Mouse (Mus musculus): ENCODE measurements around the gene Epor.

The Epor gene

DNA sequence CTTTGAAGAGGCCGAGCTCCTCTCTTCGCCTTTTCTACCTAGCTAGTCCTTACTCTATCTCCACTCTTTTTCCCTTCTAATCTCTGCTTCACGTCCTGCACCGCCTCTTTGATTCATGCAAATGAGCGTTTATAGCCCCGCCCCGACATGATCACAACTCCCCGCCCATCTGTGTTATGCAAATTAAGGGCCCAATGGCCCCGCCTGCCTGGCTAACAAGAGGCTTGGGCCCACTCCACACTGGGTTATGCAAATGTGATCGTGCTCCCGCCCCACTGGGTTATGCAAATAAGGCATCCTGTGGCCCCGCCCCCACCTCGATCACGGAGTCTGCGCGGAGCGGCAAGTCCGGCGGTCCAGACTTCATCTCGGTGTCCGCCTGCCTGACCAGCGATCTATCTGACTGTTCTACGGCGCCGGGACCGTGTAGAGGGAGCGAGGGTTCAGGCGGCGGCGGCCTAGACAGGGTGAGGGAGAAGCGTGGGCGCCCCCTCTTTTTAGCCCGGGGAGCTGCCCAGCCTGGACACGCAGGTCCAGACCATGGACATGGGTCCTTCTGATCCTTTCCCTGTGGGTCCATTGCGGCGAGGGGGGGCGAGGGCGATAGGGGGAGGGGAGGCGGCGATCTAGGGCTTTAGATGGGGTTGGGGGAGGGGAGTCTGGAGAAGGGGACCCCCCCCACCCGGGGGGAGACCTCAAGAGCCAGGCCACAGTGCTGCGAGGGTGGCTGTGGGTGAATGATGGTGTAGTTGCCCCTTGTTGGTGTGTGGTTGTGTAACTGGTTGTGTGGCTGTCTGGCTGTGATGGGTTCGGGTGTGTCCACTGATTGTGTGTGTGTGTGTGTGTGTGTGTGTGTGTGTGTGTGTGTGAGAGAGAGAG lies 26.4 kb downstream of the Epor start, which contains the start of gene Plppr2:
Gene Plppr2, plus strand, starts transcription at position 342 of the 879 bp plus-strand sequence.
- DNase-seq (ENCODE audit: low spot score in 2 of 2) = peak; percentile 79 to 87

- no peak for DNase-seq (ENCODE audit: low spot score in 2 of 2)
These were observed 27.7 kb downstream of the Epor start for GRCm38 (mm10) chr9:21935466-21936131.

- DNase-seq (ENCODE audit: low spot score in 2 of 2) = no peak
These were observed 29.3 kb downstream of the Epor start for GRCm38 (mm10) chr9:21934021-21934420.

DNA sequence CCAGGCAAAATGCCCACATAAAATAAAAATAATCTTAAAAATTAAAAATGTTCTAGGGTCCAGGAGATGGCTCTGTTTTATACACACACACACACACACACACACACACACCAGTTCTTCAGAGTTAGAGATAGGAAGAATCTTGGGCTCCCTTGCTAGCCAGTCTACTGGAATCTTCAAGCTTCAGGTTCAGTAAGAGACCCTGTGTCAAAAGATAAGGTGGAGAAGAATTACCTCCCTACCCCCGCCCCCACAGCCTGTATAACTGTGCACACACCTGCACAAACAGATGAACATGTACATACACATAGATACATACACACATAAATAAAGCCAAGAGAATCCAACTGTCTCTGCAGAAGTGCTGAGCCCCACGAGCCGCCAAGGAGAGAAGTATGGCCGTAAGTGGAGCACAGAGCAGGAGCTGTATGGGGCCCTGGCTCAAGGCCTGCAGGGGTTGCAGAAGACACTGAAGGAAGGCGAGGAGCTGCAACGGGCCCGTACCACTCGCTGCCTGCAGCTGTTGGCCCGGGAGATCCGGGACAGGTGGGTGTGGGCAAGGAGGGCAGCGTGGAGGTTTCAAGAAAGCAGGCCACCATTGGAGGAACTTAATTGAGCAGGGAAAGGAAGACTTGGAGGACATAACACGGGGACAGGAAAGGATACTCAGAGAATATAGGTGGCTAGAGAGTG lies 30.7 kb downstream of the Epor start:
- DNase-seq (ENCODE audit: low spot score in 2 of 2) = no peak

DNA sequence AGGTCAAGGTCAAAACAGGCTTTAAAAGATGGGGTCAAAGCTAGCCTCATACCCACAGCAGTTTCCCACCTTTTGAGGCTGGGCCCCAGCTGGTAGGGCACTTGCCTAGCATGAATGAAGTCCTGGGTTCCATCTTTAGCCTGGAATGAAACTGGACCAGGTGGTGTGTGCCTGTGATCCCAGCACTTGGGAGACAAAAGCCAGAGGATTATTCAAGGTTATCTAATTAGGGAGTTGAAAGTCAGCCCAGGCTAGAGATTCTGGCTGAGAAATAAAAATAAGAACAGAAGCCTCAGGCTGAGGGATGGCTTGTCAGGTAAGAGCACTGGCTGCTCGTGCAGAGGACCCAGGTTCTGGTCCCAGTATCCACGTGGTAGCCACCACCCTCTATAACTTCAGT lies 31.3 kb downstream of the Epor start:
- no peak for DNase-seq (ENCODE audit: low spot score in 2 of 2)

- DNase-seq (ENCODE audit: low spot score in 2 of 2) = no peak
These were observed 34.1 kb downstream of the Epor start for GRCm38 (mm10) chr9:21929208-21929607.

DNA sequence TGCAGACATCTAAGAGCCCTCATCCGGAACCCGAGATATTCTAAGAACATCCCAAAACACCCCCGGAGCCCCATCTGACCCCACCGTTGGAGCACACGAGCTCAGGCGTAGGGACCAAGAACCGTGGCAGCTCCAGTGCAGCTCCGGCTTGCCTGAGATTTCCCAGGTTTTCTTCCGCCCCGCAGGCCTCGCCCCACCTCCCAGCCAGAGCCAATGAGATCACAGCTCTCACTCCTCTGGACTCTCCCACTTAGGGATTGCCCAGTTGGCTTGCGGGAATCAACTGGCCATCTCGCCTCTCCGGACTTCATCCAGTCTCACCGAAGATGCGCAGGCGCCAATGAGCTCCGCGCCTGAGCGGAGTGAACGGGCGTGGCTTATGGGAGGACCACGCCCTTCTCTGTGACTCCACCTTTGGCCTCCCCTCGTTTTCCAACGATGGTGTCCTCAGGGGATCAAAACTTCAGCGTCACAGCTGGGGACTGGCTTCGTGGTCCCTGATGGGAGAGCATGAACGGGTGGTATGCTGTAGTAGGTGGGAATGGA lies 36.0 kb downstream of the Epor start, which contains the start of the genes Ccdc159 and Tmem205:
Gene Ccdc159, plus strand, starts transcription at position 264 of the 546 bp plus-strand sequence.
Gene Tmem205, minus strand, starts transcription at position 349 of the 546 bp plus-strand sequence.
- DNase-seq (ENCODE audit: low spot score in 2 of 2) = peak; percentile 45 to 62

DNA sequence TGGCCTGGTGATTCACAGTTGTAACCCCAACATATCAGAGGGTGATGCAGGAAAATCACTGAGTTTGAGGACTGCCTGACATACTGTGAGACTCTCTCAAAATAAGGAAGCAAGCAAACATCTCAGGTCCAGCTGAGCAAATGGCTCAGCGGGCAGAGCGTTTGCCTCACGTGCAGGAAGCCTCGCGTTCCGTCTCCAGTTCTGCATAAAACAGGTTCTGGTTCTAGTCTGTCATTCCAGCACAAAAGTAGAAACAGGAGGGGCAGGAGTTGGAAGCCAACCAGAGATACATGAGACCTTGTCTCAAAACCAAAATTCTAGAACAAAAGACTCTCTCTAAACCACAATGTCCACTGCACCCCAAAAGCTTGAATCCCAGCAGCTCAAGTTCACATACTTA lies 36.5 kb downstream of the Epor start:
- no peak for DNase-seq (ENCODE audit: low spot score in 2 of 2)

DNA sequence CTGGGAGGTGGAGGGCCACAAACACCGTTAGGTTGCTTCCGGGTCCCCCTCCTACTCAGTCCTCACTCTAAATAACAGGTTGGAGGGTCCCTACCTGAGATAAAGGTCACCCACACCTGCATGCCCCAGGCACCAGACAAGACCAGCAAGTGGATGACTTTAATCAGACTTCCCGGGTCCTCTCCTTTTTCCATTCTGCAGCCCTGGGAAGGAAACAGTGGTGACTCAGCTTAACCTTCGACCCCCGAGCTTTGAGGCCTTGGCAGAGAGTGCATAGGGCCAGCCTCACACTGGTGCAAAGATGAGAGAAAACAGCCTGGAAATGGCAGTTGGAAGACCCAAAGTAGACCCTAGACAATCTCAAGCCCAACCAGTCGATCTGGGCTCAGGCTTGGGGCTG lies 37.2 kb downstream of the Epor start:
- DNase-seq (ENCODE audit: low spot score in 2 of 2) = no peak

- no peak for DNase-seq (ENCODE audit: low spot score in 2 of 2)
These were observed 37.8 kb downstream of the Epor start for GRCm38 (mm10) chr9:21925506-21925905.

GRCm38 (mm10) chr9:21925034-21925433 lies 38.3 kb downstream of the Epor start:
- no peak for DNase-seq (ENCODE audit: low spot score in 2 of 2)

DNA sequence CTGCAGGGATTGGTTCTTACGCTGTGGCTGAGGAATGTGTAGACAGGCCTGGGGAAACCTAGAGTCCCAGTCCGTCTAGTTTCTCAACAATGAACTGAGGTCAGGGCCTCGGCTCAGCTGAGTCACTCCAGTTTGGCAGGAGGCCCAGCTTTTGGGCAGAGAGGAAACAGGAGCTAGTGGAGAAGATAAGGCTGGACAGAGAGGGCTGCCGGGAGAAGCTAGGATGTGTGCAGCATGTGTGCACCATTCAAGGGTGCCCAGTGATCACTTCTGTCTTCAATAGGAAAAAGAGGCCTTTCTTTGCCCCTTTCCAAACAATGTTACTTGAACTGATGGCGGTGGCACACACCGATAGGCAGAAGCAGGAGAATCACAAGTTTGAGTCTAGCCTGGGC lies 39.2 kb downstream of the Epor start:
- DNase-seq (ENCODE audit: low spot score in 2 of 2) = peak; percentile 60 to 73

- no peak for DNase-seq (ENCODE audit: low spot score in 2 of 2)
These were observed 39.7 kb downstream of the Epor start for GRCm38 (mm10) chr9:21923490-21924098.

- no peak for DNase-seq (ENCODE audit: low spot score in 2 of 2)
These were observed 40.3 kb downstream of the Epor start for GRCm38 (mm10) chr9:21923036-21923435.

DNA sequence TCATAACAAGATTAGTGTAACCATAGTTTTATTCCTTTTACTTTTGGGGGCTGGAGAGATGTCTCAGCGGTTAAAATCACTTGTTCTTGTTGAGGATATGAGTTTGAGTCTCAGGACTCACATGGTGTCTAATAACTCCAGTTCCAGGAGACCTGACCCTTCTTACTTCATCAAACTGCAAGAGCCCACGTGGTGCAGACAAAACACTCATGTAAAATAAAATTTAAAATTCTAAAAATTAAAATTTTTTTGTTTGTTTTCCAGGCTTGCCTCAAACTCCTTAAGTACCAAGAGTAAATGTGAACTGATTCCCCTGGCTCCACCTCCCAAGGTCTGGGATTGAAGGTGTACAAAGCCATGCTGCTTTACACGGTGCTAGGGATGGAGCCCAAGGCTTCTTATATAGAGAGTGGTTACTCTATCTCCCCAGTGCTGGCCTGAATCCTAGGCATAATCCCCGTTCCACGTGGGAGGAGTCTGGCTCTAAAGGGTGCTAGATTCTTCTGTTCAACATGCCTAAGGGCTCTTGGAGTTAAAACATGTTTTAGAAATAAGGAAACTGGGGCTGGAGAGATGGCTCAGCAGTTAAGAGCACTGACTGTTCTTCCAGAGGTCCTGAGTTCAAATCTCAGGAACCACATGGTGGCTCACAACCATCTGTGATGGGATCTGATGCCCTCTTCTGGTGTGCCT lies 44.5 kb downstream of the Epor start:
- DNase-seq (ENCODE audit: low spot score in 2 of 2) = no peak

DNA sequence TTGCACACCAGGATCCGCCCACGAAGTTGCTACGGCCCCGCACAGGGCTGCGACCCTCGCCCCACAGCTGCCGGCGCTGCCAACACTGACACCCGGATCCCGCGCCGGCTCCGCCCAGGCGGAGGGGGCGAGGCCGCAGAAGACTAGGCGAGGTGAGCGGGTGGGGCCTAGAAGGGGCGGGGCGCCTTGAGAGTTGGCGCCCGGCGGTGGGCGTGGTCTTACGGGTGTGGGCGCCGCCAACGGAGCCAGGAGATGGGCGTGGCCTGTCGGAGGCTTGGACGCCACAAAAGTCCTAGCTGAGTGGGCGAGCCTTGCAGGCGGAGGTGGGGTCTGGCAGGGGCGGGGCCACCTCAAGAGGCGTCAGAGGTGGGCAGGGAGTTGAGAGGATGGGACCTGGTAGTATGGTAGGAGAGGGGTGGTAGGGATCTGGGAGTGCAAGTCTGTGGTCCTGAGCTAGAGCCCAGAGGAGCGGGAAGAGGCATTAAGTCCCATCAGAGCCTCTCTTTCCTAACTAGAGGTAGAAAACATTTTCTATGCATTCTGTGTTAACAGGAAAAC lies 45.2 kb downstream of the Epor start, which contains the start of gene Rab3d:
Gene Rab3d, minus strand, starts transcription at position 158 of the 558 bp plus-strand sequence.
- DNase-seq (ENCODE audit: low spot score in 2 of 2) = peak; percentile 94 to 95

GRCm38 (mm10) chr9:21917493-21918034 lies 45.7 kb downstream of the Epor start:
- no peak for DNase-seq (ENCODE audit: low spot score in 2 of 2)

GRCm38 (mm10) chr9:21916851-21917492 lies 46.3 kb downstream of the Epor start:
- no peak for DNase-seq (ENCODE audit: low spot score in 2 of 2)

- peak in 1 of 2 experiments; percentile 19 for DNase-seq (ENCODE audit: low spot score in 2 of 2)
These were observed 53.7 kb downstream of the Epor start for GRCm38 (mm10) chr9:21909474-21910223.

All from spleen, postnatal 36 days (tissue).